Mouse (Mus musculus) 3134 (cell line): Measurements from ENCODE around the gene Rfx8.

Experiments used
- DNase-seq: peaks from one replicate; pipeline ENCODE4 v3.0.0-alpha.2; 2011; ENCODE audit warnings: low spot score; ENCODE audit not compliant: insufficient read length; ENCODE audit errors: extremely low read depth

Gene Rfx8

DNA sequence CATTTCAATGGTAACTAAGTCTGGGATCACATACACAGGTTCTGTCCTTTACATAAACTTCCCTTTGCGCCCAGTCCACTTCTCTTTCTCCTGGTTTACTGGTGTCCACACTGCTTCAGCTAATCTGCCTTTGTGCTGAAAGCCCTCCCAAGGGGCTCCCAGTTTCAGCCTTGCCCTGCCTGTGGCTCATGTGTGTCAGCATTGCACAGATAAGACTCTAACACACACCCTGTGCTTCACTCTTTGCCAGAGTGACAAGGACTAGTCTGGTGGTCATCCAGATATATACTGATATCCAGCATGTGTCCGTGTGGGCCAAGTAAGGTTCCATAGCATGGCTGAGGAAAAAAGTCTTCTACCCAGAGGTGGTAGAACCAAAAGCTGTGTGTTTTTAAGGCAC, 14.7 kb upstream of the Rfx8 start:
- DNase-seq = no peak

DNA sequence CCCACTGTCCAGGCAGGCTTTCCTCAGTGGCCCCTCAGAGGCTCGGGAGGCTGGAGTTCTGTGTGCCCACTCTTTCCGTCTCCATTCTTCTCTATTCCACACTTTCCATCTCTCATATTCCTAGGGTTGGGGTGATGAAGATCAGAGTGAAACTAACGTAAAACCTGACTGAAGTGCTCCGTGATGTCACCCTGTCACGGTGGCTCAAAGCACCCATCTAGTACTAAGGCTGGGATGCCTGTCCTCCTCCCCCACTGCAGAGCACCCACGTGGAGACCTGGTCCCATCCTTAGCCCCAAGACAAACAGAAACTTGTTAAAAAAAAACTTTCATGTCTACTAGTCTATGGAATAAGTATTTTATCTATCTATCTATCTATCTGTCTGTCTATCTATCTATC, 14.1 kb upstream of the Rfx8 start:
- no peak for DNase-seq

DNA sequence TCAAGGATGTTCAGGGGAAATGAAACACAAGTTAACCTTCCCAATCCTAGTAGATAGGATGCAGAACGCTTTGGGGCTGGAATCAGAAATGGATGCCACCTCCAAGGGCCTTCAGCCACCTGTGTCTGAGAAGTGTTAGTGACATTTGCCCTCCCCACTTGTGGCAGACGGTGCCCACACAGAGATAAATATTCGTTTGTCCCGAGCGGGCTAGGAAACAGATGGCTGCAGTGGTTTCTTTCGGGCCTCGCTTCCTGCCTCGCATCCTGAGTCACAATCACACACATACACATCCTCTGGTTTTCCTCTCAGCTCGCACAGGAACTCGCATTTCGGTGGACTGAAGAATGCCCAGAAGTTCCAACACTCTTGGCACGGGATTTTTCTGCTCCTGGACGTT, 13.5 kb upstream of the Rfx8 start:
- DNase-seq = no peak

DNA sequence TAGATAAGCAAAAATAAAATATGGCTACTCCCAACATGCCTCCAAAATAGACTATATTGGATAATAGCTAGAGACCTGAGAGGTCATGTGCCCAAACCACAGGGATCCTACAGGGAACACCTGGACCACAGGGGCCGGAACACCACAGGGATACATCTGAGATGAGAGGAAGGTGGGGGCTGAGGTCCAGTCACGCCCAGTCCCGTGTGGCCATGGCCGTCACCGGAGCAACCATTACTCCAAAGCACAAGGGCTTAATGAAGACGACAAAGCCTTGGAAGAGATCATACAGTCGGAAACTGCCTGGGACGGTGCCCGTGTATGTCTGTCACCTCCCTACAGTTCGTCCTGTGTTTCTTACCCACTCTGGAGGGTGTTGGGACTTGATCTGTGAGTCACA, 13.1 kb upstream of the Rfx8 start:
- no peak for DNase-seq

DNA sequence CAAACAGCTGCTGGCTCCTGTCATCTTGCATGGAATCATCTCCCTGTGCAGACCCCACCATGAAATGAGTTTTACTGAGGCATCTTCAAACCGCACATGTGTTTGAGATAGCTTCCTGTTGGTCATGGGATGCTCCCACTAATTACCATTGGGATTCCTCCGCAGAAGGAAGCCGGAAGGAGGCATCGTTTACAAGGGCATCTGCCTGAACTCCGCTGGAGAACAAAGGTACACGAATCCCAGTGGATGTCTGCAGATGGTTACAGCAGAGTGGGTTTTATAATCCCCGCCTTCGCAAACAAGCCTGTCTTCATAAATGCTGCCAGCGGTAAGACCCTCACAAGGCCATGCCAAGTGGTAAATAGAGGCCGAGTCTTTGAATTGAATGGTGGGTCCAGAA, 11.3 kb upstream of the Rfx8 start:
- DNase-seq = no peak

DNA sequence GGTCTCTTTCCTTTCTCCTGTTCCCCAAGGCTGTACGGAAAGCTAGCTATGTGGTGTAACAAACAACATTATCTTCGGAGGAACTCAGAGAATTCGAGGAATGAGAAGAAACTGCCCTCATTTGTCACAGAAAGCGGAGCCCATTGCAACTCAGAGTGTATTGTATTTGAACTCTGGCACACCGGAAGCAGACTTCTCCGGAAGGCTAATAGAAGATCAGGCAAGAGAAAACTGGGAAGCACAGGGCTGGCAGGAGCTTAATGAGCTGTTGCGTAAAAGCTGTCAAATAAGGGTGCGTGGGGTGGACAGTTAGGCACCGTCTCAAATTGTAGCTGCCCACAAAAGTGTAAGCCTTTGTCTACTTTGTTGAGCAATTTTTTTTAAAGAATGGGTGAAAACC, 10.7 kb upstream of the Rfx8 start:
- DNase-seq = no peak

DNA sequence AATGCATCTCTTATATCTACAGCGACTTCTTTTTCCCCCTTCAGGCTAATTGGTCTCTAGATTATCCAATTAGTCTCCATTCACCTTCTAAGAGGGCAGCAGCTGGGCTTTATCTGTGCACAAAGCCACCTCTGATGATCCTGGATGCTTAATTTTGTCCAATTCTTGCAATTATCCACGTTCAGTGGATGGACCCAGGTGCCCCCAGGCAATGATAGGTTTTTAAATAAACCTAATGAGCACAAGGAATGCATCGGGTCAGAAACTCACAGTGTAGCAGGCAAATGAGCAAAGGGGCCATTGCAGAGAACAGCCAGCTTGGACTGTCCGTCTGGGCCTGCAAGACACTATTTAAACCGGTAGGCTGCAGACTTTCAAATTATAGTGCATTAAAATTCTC, 10.1 kb upstream of the Rfx8 start:
- no peak for DNase-seq

DNA sequence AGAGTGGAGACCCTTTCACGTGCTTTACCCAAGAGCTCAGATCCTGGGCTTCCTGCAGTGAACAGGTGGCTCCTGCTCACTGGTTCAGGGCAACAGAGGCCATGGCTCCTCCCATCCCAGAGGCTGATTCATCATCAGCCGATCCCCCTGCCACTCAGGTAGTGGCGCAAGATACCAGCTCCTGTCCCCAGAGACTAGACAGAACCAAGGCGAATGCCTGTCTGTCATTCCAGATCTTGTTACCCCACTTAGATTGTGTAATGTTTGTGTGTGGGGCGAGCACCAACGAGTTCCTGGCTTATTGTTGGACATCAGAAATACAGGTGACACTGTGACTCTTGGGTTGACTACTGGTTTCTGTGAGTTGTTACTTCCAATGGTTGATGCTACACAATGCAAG, 9.1 kb upstream of the Rfx8 start:
- DNase-seq = no peak

DNA sequence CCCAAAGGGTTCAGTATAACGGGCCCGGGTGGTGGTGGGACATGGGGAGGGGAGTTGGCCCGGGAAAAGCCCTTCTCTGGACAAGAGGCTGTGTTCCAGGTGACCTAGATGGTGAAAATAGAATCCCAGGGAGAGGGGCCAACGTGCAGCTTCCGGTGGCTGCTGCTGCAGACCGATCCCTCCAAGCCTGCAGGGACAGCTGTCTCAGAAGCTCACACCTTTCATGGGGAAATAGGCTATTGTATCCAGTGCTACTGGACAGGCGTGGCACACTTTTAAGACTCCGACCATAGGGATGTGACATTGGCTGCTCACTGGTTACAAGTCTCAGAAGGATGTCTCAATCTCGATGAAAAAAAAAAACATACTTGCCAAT, 542 bp upstream of the Rfx8 start:
- DNase-seq = no peak

DNA sequence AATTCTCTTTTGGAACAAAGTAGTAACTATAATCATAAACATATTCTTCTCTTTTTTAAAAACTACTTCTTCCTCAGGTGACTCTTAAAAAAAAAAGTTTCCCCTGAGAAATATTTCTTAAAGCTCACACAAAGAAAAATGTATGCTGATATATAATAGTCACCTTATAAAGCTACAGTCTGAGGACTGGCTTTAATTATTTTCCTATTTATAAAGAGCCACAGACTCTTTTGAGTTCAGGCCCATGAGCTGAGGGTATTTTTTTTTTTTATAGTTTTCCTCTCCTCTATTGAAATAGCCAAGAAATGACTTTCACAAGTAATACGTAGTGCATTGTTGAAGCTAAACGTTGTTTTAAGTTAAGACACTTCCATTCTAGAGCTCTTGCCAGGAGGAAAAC, 611 bp downstream of the Rfx8 start:
- no peak for DNase-seq

DNA sequence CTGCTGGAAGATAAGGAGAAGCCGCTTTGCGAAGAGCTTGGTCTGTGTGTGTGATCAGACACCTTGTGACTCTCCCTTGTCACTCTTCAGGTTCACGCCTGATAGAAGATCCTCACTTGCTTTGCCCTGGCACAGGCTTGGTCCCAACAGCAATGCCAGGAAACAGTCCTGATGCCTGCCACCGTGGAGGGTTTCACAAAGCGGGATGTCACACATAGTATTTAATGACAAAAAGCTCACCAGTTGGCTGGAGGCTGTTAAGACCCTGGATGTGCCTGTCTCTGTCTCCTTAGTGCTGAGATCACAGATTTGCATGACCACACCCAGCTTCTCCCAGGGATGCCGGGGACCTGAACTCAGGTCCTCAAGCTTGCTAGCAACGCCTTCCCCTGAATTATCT, 5.2 kb downstream of the Rfx8 start:
- DNase-seq = no peak

DNA sequence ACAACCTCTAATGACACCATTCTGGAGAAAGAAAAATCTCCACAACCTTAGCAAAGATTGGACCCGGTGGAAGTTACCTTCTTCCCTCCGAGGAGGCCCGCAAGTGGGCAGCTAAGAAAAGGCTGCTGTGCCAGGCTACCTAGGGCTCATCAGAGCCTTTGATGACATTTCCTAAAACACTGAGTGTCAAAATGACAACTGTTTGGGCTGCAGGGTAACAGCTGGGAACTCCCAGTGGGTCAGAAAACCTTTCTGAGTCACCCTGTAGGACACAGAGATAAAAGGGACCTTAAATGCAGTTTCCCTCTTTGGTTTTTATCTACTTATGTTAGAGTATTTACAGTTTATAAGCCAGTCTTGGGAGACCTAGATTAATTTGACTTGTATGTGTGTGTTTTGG, 6.1 kb downstream of the Rfx8 start:
- no peak for DNase-seq

DNA sequence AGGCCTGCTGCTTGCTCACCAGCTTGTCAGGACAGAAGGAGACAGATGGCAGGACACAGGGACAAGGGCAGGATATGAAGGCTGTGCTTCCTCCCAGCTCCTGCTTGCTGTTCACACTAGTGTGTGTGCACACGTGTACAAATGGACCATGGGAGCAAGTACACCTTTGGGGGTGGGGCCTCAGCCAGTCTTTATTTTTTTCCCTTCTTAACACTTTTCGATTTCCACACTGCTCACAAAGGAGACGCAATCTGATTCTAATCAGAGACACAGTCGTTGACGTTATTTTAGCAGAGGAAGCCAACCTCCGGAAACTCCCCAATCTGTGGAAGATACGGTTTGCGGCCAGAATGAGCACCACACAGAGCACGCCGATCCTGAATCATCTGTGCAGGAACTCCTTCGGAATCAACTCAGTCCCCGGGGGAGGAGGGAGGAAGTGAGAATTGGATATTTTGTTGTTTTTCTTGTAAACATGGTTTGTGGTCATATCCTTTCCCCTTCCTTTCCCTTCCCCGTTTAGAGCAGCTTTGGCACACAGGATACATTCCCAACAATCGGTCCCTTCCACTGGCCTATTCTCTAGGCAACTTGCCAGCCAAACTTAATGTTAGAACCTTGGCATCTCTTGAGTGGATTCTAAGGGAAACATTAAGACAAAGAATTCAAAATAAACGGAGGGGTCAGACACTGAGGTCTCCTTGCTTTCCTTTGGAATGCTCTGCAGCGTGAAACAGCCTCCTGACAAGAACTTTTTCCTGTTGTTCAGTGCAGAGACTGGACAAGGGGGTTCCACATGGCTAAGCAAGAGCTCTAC, 6.7 kb downstream of the Rfx8 start:
- peak; percentile 56 for DNase-seq

DNA sequence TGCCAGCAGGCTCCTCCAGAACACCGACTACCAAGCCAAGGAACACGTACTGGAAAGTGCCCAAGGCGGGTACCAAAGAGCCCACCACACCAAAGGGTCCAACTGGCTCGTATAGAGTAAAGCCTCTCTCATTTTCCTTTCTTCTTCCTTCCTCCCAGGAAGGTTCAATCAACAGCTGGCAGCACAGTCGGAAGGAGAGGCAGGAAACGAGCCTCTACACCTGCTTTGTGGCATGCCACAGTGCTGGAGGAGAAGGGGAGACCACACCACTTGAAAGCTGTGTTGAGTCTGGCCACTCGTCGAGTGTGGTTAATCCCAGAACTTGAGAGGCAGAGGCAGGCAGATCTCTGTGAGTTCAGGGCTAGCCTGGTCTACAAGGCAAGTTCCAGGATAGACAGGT, 7.5 kb downstream of the Rfx8 start:
- no peak for DNase-seq

DNA sequence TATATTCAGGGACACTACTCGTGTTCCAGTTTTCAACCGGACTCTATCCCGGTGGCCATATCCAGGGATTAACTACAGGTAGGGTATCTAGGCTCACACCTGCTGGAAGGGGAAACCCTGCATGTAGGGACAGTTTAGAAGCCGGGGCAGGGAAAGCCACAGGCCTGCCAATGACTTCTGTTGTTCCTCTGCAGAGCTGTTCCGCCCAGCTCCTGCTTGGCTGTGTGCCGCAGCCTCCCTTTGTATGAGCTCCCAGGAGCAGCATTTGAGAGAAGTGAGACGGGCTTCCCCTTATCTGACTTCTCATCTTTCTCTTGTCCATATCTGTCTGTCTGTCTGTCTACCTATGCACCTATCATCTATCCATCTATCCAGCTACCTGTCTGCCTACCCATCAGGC, 8.5 kb downstream of the Rfx8 start:
- DNase-seq = no peak

DNA sequence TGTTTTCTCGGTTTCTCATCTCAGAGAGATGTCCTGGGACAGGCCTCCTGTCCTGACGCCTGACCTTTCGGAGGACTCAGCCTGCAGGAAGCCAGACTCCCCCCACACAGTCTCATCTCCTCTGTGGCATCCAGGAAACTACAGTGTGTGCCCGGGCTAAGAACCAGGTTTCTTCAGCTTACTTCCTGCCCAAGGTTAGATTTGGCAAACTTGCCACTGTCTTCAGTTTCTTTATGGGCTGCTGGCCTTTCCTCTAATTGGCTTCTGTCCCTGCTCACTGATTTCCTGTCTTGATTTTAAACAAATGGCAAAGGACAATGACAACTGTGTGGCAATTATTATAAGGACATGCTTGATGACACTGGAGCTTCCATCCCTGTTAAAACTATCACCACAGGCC, 10.2 kb downstream of the Rfx8 start:
- DNase-seq = no peak

DNA sequence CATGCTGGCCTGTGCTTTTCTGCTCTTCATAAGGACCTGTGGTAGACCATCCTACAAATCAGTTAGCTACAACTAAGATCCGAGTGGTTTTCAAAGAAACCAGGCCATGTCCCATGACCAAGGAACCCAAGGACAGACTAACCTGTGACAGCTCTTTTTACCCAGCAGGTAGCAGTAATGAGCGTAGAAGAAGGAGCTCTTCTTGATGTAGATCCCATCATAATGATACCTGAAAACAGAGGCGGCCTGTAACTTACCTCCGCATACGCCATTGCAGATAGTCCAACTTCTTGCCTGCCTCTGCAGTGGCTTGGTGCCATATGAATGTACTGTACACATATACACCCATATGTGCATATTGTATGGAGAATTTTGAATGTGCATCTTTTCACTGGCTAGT, 10.8 kb downstream of the Rfx8 start:
- DNase-seq = no peak

DNA sequence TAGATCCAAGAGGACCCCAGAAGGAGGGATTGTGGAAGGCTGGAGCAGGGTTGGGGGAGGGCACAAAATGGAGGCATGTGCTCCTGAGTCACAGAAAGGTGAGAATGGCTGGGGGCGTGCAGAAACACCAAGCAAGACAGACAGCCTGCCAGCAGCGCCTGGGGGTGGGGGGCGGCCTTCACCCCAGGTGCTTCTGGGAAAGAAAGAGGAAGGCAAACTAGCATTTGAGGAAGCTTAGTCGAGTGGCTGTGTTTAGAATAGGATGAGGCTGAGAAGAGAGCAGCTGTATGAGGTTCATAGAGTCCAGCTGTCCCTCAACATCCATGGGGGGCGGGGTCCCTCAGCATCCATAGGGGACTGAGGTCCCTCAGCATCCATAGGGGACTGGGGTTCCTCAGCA, 12.0 kb downstream of the Rfx8 start:
- DNase-seq = no peak

DNA sequence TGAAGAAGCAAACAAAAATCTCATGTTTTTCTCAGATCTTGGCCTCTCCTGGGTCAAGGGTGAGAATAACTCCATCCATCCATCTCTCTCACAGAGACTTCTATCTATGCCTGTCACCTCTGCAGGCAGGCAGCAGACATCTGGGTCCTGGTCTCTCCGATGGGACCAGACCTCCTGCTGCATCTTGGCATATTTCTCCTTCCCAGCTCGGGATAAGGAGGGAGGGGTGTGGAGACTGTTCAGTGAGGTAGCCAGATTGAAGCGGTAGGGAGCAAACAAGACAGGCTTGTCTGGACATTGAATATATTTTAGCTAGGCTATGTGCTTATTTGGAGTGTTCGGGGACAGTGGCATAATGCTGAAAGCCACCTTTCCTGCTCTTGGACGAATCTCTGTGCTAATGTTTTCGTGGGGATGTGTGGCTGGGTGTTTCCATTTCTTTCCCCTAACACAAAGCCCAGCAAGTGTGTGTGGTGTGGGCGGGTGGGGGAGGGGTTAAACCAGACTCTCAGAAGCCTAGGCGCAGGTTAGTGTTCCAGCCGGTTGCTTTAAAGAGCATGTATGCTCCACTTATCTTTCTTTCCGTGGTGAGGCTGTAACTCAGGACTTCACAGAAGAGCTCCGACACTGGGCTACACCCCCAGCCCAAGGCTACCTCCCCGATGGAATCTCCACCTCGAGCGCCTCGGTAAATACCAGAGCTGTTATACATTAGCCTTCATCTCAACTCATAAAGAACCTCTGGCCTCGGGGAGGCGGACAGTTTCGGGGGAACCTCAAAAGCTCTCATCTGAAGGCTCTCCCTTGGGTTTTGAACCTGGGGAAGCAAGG, 18.4 kb downstream of the Rfx8 start:
- DNase-seq = no peak

DNA sequence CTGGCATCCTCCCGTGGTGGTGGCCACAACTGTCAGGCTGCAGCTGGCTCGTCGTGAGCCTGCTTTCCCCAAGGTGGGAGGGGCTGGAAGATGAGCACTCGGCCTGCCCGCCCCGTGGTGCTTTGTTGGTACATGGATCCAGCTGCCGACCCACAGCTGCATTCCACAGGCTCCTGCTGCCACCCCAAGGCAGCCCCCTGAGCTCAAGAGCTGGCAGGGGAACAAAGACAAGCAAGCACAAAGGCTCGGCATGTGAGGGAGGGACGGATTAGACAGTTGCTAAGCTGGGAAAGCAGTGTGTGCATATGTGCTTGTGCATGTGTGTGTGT, 19.6 kb downstream of the Rfx8 start:
- no peak for DNase-seq

DNA sequence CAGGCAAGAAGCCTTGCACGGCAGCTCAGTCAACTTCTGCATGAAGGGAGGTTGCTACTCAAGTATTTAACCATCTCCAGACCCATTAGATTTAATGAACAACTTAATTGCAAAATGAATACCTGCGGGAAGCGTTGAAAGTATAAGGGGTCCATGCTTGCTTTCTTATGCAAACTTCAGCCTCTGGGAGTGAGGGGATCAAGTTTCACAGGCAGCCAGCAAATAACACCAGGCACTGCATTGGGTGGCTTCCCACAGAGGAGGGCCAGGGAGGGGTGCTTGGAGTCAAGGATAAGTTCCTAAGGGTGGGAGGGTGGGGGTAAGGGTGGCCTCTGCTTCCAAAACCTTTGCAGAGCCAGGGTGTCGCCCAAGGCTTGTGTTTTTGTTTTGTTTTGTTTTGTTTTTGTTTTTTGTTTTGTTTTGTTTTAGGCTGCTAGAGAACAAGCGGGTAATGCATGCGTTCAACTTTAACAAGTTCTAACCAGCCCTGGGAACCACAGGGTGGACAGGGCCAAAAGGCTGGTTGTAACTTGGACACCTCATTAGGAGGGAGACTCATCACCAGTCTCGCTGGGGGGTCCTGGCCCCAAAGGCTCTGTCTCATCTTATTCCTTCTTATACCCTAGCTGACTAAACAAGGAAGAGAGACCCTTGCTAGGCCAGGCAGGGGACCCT, 20.1 kb downstream of the Rfx8 start:
- DNase-seq = no peak

DNA sequence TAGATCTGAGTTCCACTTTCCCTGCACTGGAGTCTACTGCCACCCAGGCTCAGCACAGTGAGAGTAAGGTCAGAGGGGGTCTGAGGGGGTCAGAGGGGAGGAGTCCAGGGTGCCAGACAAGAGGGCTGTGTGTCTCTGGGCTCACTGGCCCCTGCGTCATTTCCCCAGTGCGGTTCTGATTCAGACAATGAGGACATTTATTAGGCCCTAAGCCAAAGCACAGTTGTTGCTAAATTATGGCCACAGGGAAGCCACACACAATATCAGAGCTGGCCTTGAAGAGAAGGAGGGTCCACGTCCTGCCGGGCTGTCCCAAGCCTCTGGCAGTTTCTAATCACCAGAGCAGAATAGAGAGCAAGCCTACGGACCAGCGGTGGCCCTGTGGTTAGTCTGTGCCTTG, 22.3 kb downstream of the Rfx8 start:
- DNase-seq = peak; percentile 38
